ENCODE assay signal across 9 mouse cellular contexts in the genomic region with DNA sequence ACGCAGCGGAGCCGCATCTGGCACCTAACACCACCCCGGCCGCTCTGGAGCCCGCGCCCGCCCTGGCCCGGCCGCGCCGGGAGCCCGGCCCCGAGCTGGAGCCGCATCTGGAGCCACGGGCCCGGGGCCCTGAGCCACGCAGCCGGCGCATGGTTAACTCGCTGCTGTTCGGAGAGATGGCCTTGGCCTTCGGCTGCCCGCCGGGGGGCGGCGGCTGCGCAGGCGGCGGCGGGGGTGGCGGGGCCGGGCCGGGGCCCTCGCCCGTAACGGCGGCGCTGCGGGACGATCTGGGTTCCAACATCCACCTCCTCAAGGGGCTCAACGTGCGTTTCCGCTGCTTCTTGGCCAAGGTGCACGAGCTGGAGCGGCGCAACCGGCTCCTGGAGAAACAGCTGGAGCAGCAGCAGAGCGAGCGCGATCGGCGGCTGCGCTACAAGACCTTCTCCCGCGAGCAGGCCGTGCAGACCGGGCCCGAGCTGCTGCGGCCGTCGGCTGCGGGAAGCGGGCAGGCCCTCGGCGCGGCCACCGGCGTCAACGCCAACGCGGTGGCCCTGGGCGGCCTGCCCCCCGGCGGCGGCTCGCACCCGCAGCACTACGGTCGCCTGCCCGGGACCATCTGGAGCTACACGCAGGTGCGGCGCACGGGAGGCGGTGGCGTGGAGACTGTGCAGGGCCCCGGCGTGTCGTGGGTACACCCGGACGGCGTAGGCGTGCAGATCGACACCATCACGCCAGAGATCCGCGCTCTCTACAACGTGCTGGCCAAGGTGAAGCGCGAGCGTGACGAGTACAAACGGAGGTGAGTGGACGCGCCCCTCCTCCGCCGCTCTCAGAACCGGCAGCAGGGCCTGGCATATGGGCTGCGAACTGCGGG. TPM values are rescaled to one million over a fixed set of nuclear protein-coding genes. Genes with fewer than 3 reads are reported as not detected.
A peak's percentile ranks its signal among the peaks of the same experiment; 100 is the strongest.
DNase-seq lines count a peak whose midpoint lies in the region; ATAC-seq and TF ChIP-seq lines count a peak whose summit lies in the region.
"Had no signal": no experiment of that assay in that cellular context is flagged by ENCODE, and none has a peak within 500 bp of the region (broad histone marks: within the 10 kb centered on the region; RNA-seq: fewer than 3 reads in every experiment).

No protein-coding gene starts in this region.

- ATAC-seq in forebrain, postnatal 0 days: peak; percentile 46
- ATAC-seq in intestine, postnatal 0 days: peak; percentile 63
- ATAC-seq in liver, embryonic 14.5 days (ENCODE audit: insufficient read depth): peak; percentile 49
- peak; percentile 62 for ATAC-seq in neural tube, embryonic 14.5 days (ENCODE audit: low read depth)

- H3K27me3 ChIP-seq in forebrain, postnatal 0 days (ENCODE audit: insufficient read depth, low read length): no peaks in the 10 kb centered on the region
- H3K27me3 ChIP-seq in intestine, postnatal 0 days (replicated peaks; ENCODE audit: control insufficient read depth, insufficient read depth, low read length): peaks cover 6% of the 10 kb centered on the region; the same call in 1 of the 2 replicates
- H3K27me3 ChIP-seq in liver, embryonic 14.5 days (ENCODE audit: control insufficient read depth, insufficient read depth, low read length): peaks cover 43% of the 10 kb centered on the region
- no peaks in the 10 kb centered on the region for H3K27me3 ChIP-seq in neural tube, embryonic 14.5 days (ENCODE audit: control insufficient read depth, insufficient read depth, low read length)

- H3K36me3 ChIP-seq in forebrain, postnatal 0 days (ENCODE audit: insufficient read depth): no peaks in the 10 kb centered on the region
- no peaks in the 10 kb centered on the region for H3K36me3 ChIP-seq in intestine, postnatal 0 days (ENCODE audit: control insufficient read depth, insufficient read depth)
- no peaks in the 10 kb centered on the region for H3K36me3 ChIP-seq in liver, embryonic 14.5 days (replicated peaks; ENCODE audit: control insufficient read depth, insufficient read depth, low read depth)
- H3K36me3 ChIP-seq in neural tube, embryonic 14.5 days (ENCODE audit: control insufficient read depth, insufficient read depth, low read length): no peaks in the 10 kb centered on the region

- WGBS in forebrain, postnatal 0 days: 1% methylated on average over 101 of the region's 111 CpGs
- WGBS in intestine, postnatal 0 days: under 1% methylated on average over 110 of the region's 111 CpGs
- 1% methylated on average over 96 of the region's 111 CpGs for WGBS in liver, embryonic 14.5 days (ENCODE audit: insufficient replicate concordance)
- under 1% methylated on average over 93 of the region's 111 CpGs for WGBS in neural tube, embryonic 14.5 days

- no peak for TF ChIP-seq EP300 in liver, embryonic 14.5 days (IDR thresholded peaks at IDR 0.05; ENCODE audit: low read depth)

- H3K4me3 ChIP-seq in forebrain, postnatal 0 days (ENCODE audit: low read depth, low read length): peak overlapping the region; percentile 89
- H3K4me3 ChIP-seq in intestine, postnatal 0 days (ENCODE audit: low read depth, low read length): peak overlapping the region; percentile 83
- peak overlapping the region; percentile 48 to 61 for H3K4me3 ChIP-seq in liver, embryonic 14.5 days (ENCODE audit: insufficient read depth in 1 of 2, low read depth in 2 of 2, low read length in 2 of 2)
- H3K4me3 ChIP-seq in neural tube, embryonic 14.5 days (ENCODE audit: low read depth, low read length): peak overlapping the region; percentile 88

- DNase-seq in left cerebral cortex, adult 18-20 months (ENCODE audit: low spot score in 2 of 2): peak; percentile 56 to 64
- DNase-seq in left cerebral cortex, postnatal 4 days: no peak
- peak; percentile 70 for DNase-seq in cerebellum, adult 11 months
- DNase-seq in forebrain, postnatal 0 days: peak; percentile 57
- no peak for DNase-seq in liver, embryonic 14.5 days (ENCODE audit: low read depth in 3 of 3, low spot score in 3 of 3)
- DNase-seq in thymus, postnatal 14 days: peak; percentile 71

- H3K4me1 ChIP-seq in forebrain, postnatal 0 days (ENCODE audit: insufficient read depth): peaks cover 14% of the 10 kb centered on the region; the same call in 1 of the 2 replicates
- peaks cover 2% of the 10 kb centered on the region; the same call in 1 of the 2 replicates for H3K4me1 ChIP-seq in intestine, postnatal 0 days (replicated peaks; ENCODE audit: control insufficient read depth, insufficient read depth, low read length)
- H3K4me1 ChIP-seq in liver, embryonic 14.5 days (replicated peaks; ENCODE audit: control insufficient read depth in 2 of 2, insufficient read depth in 2 of 2, low read length in 1 of 2): peaks cover 3 to 4% of the 10 kb centered on the region in 2 experiments; a peak in 2 of 4 replicates
- H3K4me1 ChIP-seq in neural tube, embryonic 14.5 days (ENCODE audit: control insufficient read depth, insufficient read depth, low read length): peaks cover 29% of the 10 kb centered on the region

- intact Hi-C loops in left cerebral cortex, postnatal 4 days (cut with DNase I): no loop called here

- H3K9me3 ChIP-seq in forebrain, postnatal 0 days (ENCODE audit: low read length): no peaks in the 10 kb centered on the region
- H3K9me3 ChIP-seq in intestine, postnatal 0 days (ENCODE audit: control insufficient read depth): no peaks in the 10 kb centered on the region
- no peaks in the 10 kb centered on the region for H3K9me3 ChIP-seq in liver, embryonic 14.5 days (ENCODE audit: control insufficient read depth, low read length)
- H3K9me3 ChIP-seq in neural tube, embryonic 14.5 days (ENCODE audit: control insufficient read depth, low read length): no peaks in the 10 kb centered on the region

- peak overlapping the region; percentile 82 for H3K9ac ChIP-seq in forebrain, postnatal 0 days
- peak overlapping the region; percentile 84 for H3K9ac ChIP-seq in intestine, postnatal 0 days (ENCODE audit: low read depth, low read length)
- H3K9ac ChIP-seq in liver, embryonic 14.5 days (replicated peaks): peak overlapping the region; percentile 40; the same call in 1 of the 2 replicates
- peak overlapping the region; percentile 91 for H3K9ac ChIP-seq in neural tube, embryonic 14.5 days (replicated peaks; ENCODE audit: low read depth, low read length)

- peak; percentile 26; the same call in 1 of the 2 replicates for TF ChIP-seq CTCF in forebrain, postnatal 0 days (IDR thresholded peaks at IDR 0.05; ENCODE audit: low read depth)
- peak; percentile 41 for TF ChIP-seq CTCF in intestine, postnatal 0 days (IDR thresholded peaks at IDR 0.05; ENCODE audit: low read depth)
- TF ChIP-seq CTCF in liver, embryonic 14.5 days (IDR thresholded peaks at IDR 0.05; ENCODE audit: low read depth): no peak

- H3K27ac ChIP-seq in forebrain, postnatal 0 days (ENCODE audit: low read depth, low read length): peak overlapping the region; percentile 84
- peak overlapping the region; percentile 75 for H3K27ac ChIP-seq in intestine, postnatal 0 days (ENCODE audit: low read depth, low read length)
- no peak overlapping the region for H3K27ac ChIP-seq in liver, embryonic 14.5 days
- peak overlapping the region; percentile 88 for H3K27ac ChIP-seq in neural tube, embryonic 14.5 days (ENCODE audit: low read depth, low read length)

- peak overlapping the region; percentile 92 for H3K4me2 ChIP-seq in forebrain, postnatal 0 days (ENCODE audit: low read depth)
- H3K4me2 ChIP-seq in intestine, postnatal 0 days (replicated peaks; ENCODE audit: low read depth): peak overlapping the region; percentile 94
- H3K4me2 ChIP-seq in liver, embryonic 14.5 days (ENCODE audit: low read depth): peak overlapping the region; percentile 74
- peak overlapping the region; percentile 82 for H3K4me2 ChIP-seq in neural tube, embryonic 14.5 days (ENCODE audit: low read depth, low read length)

RNA-seq across cellular contexts. Expression of gene Gm21969, which starts 27.9 kb away (rescaled TPM):
- under 1 TPM in 1 of 2 experiments, not detected in 1; 0.12 TPM for total RNA-seq in left cerebral cortex, adult 18-20 months (2021)
- total RNA-seq in left cerebral cortex, postnatal 4 days (2021): under 1 TPM in 1 of 2 experiments, not detected in 1; 0.12 TPM
- total RNA-seq in forebrain, postnatal 0 days (2014; rRNA removed): 0.08 TPM in 1 of 2 replicates, not detected in the other
- not detected in 2 replicates for polyA plus RNA-seq in forebrain, postnatal 0 days (2015; fragmentation: Nextera tagmentation; extraction: Ambion mirVana)
- not detected in 2 replicates for polyA plus RNA-seq in intestine, postnatal 0 days (2015; fragmentation: Nextera tagmentation; extraction: Ambion mirVana)
- not detected in 2 replicates for polyA plus RNA-seq in liver, embryonic 14.5 days (2012; rRNA removed)
- not detected in 2 replicates for polyA plus RNA-seq in liver, embryonic 14.5 days (2014; fragmentation: Nextera tagmentation; extraction: Ambion mirVana)
- polyA plus RNA-seq in neural tube, embryonic 14.5 days (2014; fragmentation: Nextera tagmentation; extraction: Ambion mirVana): not detected in 2 replicates
- total RNA-seq: heart, postnatal 36 days had no signal

RNA-seq across cellular contexts. Expression of gene Iffo2, which starts 44.7 kb away (rescaled TPM):
- total RNA-seq in left cerebral cortex, adult 18-20 months (2021): 10 to 100 TPM; 18.8 to 19.4 TPM
- 10 to 100 TPM; 24.2 to 26.3 TPM for total RNA-seq in left cerebral cortex, postnatal 4 days (2021)
- total RNA-seq in forebrain, postnatal 0 days (2014; rRNA removed): 13.8 and 15.8 TPM in 2 replicates
- 3.5 and 5.3 TPM in 2 replicates for polyA plus RNA-seq in forebrain, postnatal 0 days (2015; fragmentation: Nextera tagmentation; extraction: Ambion mirVana)
- 3.4 and 4.0 TPM in 2 replicates for polyA plus RNA-seq in intestine, postnatal 0 days (2015; fragmentation: Nextera tagmentation; extraction: Ambion mirVana)
- 1.0 and 1.4 TPM in 2 replicates for polyA plus RNA-seq in liver, embryonic 14.5 days (2012; rRNA removed)
- 0.56 and 0.71 TPM in 2 replicates for polyA plus RNA-seq in liver, embryonic 14.5 days (2014; fragmentation: Nextera tagmentation; extraction: Ambion mirVana)
- polyA plus RNA-seq in neural tube, embryonic 14.5 days (2014; fragmentation: Nextera tagmentation; extraction: Ambion mirVana): 7.2 TPM in 2 replicates

RNA-seq across cellular contexts. Expression of gene Aldh4a1, which starts 47.6 kb away (rescaled TPM):
- total RNA-seq in left cerebral cortex, adult 18-20 months (2021): 10 to 100 TPM; 17.6 to 19.1 TPM
- total RNA-seq in left cerebral cortex, postnatal 4 days (2021): 10 to 100 TPM; 23.6 to 25.0 TPM
- 27.7 and 29.1 TPM in 2 replicates for total RNA-seq in forebrain, postnatal 0 days (2014; rRNA removed)
- 19.3 and 25.7 TPM in 2 replicates for polyA plus RNA-seq in forebrain, postnatal 0 days (2015; fragmentation: Nextera tagmentation; extraction: Ambion mirVana)
- 3.5 and 3.9 TPM in 2 replicates for polyA plus RNA-seq in intestine, postnatal 0 days (2015; fragmentation: Nextera tagmentation; extraction: Ambion mirVana)
- 31.1 and 31.6 TPM in 2 replicates for polyA plus RNA-seq in liver, embryonic 14.5 days (2012; rRNA removed)
- 29.9 and 37.1 TPM in 2 replicates for polyA plus RNA-seq in liver, embryonic 14.5 days (2014; fragmentation: Nextera tagmentation; extraction: Ambion mirVana)
- 13.5 and 21.7 TPM in 2 replicates for polyA plus RNA-seq in neural tube, embryonic 14.5 days (2014; fragmentation: Nextera tagmentation; extraction: Ambion mirVana)

Comparison
In these comparisons a context has a peak if more than half of its experiments do, and no peak if none do; other contexts are left out.
1. DNase-seq: peak in left cerebral cortex, adult 18-20 months (2 of 2), cerebellum, adult 11 months (single experiment), forebrain, postnatal 0 days (single experiment) and thymus, postnatal 14 days (single experiment); none in left cerebral cortex, postnatal 4 days (single experiment) and liver, embryonic 14.5 days (0 of 3).
2. H3K9ac ChIP-seq: peak in every context shown above with its lines; median percentile 91 in neural tube, embryonic 14.5 days; 84 in intestine, postnatal 0 days; 82 in forebrain, postnatal 0 days; 40 in liver, embryonic 14.5 days.
3. Peak in every context shown above with its lines, with median percentiles within 50 percentile points of each other: ATAC-seq, H3K4me2 ChIP-seq and H3K4me3 ChIP-seq.